Mouse (Mus musculus) brain, embryonic 14.5 days (tissue): ENCODE measurements at regions not wholly inside any gene's neighbourhood (a gene's known extent, or its start where the extent isn't known, plus 50 kb on each side); places are given as distances from the start of the nearest gene placed in this dataset.

ENCODE experiments used
- CTCF ChIP-seq: fragments of 200-500 bp; IDR thresholded peaks from 2 replicates; pipeline ENCODE4 v1.5.1; 2012; ENCODE audit warnings: inconsistent platforms, mild to moderate bottlenecking, moderate library complexity, borderline replicate concordance; ENCODE audit not compliant: insufficient read depth, insufficient read length; ENCODE audit errors: extremely low read depth
- POLR2A ChIP-seq: fragments of 200-500 bp; IDR thresholded peaks from 2 replicates; pipeline ENCODE4 v1.6.1; 2012; ENCODE audit warnings: mild to moderate bottlenecking, inconsistent platforms, borderline replicate concordance; ENCODE audit not compliant: poor library complexity, insufficient read depth, insufficient read length, severe bottlenecking; ENCODE audit errors: extremely low read depth

GRCm38 (mm10) chr10:111913066-111913785 is 59.2 kb upstream of the Krr1 start:
- TF ChIP-seq CTCF (no peak), POLR2A (no peak)
